Mouse (Mus musculus) limb, embryonic 12.5 days (tissue): ENCODE measurements around the gene Txn1. TPM values are rescaled to one million over a fixed set of nuclear protein-coding genes. Genes with fewer than 3 reads are reported as not detected.

Source experiments
- ATAC-seq: fragments of 200-750 bp; cut with Nextera tagmentation; 2 replicates; pipeline ENCODE4 v1.8.0; 2017; ENCODE audit warnings: low read depth, moderate TSS enrichment; ENCODE audit not compliant: insufficient number of reproducible peaks, insufficient read depth, low FRiP score, low TSS enrichment
- H3K27ac ChIP-seq: fragments of 300-500 bp; sonication (generic); 2 replicates; pipeline ENCODE4 v1.5.1; 2016; ENCODE audit warnings: mild to moderate bottlenecking, moderate library complexity
- H3K27me3 ChIP-seq: fragments of 300-500 bp; sonication (generic); 2 replicates; pipeline ENCODE4 v1.6.1; 2016; ENCODE audit warnings: mild to moderate bottlenecking, moderate library complexity
- H3K36me3 ChIP-seq: fragments of 300-500 bp; sonication (generic); 2 replicates; pipeline ENCODE4 v1.6.1; 2016; ENCODE audit warnings: mild to moderate bottlenecking, moderate library complexity
- H3K4me1 ChIP-seq: fragments of 300-500 bp; sonication (generic); replicated peaks from 2 replicates; pipeline ENCODE4 v1.6.1; 2016
- H3K4me2 ChIP-seq: fragments of 300-500 bp; sonication (generic); 2 replicates; pipeline ENCODE4 v1.6.1; 2016; ENCODE audit warnings: mild to moderate bottlenecking, moderate library complexity
- H3K4me3 ChIP-seq: fragments of 300-500 bp; sonication (generic); replicated peaks from 2 replicates; pipeline ENCODE4 v1.5.1; 2016; ENCODE audit warnings: mild to moderate bottlenecking
- H3K9ac ChIP-seq: fragments of 300-500 bp; sonication (generic); replicated peaks from 2 replicates; pipeline ENCODE4 v1.6.1; 2016; ENCODE audit warnings: mild to moderate bottlenecking, moderate library complexity
- H3K9me3 ChIP-seq: fragments of 300-500 bp; sonication (generic); 2 replicates; pipeline ENCODE4 v1.6.1; 2016; ENCODE audit warnings: mild to moderate bottlenecking, moderate library complexity
- WGBS: fragments of 180-500 bp; shearing (Covaris S2); methylation state at CpG from one replicate; pipeline ENCODE4 v1.1.7; 2016; 5-methylcytosine and 5-hydroxymethylcytosine counted together
- polyA plus RNA-seq: library from polyadenylated mRNA; unstranded; fragments of >200 nt; fragmentation: Nextera tagmentation; extraction: Ambion mirVana; gene quantifications from 2 replicates; pipeline ENCODE4 v1.2.1, GENCODE M21; 2016

Gene Txn1
- polyA plus RNA-seq, 1 experiment from 2014 or later: 450 TPM

DNA sequence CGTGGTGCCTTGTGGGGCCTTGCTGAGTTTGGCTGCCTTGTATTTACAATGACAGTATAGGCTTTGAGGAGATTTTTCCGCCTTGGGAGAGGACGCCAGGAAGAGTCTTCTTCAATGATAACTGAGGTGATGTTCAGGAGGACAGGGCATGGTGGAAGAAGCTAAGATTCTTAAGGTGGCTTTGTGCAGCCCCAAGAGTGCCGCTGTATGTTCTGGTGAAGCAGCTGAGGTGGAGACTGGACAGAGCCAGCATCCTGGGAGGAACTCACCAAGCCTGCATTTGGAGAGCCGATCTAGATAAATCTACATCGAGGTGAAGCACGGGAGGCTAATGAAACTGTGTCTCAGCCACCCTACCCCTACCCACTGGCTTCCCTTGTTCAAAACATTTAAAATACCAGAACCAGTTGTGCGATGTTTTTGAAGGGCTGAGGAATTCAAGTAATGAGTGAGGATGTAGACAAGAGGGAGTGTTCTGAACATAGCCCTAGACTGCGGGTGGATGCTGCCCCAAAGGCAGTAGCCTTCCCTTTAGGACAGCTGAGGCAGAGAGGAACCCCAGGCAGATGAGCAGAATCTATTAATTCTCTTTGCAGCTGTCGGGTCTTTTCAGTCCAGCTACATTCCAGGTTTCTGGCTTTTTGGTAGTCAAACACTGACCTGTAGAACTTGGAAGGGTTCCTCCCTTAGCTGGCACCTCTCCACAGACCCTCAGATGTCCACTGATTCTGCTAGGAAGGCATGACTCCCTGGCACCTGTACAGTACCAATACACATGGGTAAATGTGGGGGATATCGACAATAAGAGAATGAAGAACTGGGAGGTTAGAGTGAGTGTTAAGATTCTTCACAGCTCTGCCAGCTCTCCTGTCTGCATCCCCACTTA is 1.2 kb upstream of the Txn1 start:
- Histone ChIP-seq H3K4me3 (peak overlapping the region; percentile 77), H3K9me3 (no peaks in the 10 kb centered on the region), H3K9ac (peak overlapping the region; percentile 56; the same call in 1 of the 2 replicates), H3K27ac (peak overlapping the region; percentile 93; the same call in 1 of the 2 replicates), H3K36me3 (peaks cover 2% of the 10 kb centered on the region; the same call in 1 of the 2 replicates), H3K4me2 (peak overlapping the region; percentile 76), H3K27me3 (no peaks in the 10 kb centered on the region), H3K4me1 (peaks cover 36% of the 10 kb centered on the region)
- WGBS: 41% methylated on average over 11 of the region's 11 CpGs
- no peak for ATAC-seq

DNA sequence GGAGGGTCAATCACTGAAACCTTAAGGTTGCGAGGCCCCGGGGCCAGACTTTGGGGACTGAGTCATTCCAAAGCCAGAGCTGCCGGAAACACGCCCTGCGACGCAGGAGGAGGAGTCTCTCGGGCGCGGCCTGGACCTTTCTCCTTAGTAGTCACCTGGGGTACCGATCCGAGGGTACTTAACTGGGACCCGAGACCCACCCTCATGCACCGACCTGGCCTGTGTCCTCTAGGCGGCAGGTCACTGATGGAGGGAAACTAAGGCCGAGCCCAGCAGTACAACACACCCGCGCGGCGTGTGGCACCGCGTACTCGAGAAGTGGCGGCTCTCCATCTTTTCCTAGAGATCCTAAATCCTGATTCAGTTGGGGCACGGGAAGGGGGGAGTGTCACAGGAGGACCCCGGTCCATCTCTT is 660 bp downstream of the Txn1 start:
- no peaks in the 10 kb centered on the region for H3K27me3 ChIP-seq
- peaks cover 8% of the 10 kb centered on the region for H3K9me3 ChIP-seq
- peak overlapping the region; percentile 76 for H3K4me2 ChIP-seq
- H3K27ac ChIP-seq: peak overlapping the region; percentile 93
- peak overlapping the region; percentile 87 for H3K9ac ChIP-seq
- H3K4me3 ChIP-seq: peak overlapping the region; percentile 77
- 1% methylated on average over 25 of the region's 25 CpGs for WGBS
- peaks cover 36% of the 10 kb centered on the region for H3K4me1 ChIP-seq
- ATAC-seq: peak; percentile 27; the same call in 1 of the 2 replicates
- peaks cover 21% of the 10 kb centered on the region for H3K36me3 ChIP-seq

DNA sequence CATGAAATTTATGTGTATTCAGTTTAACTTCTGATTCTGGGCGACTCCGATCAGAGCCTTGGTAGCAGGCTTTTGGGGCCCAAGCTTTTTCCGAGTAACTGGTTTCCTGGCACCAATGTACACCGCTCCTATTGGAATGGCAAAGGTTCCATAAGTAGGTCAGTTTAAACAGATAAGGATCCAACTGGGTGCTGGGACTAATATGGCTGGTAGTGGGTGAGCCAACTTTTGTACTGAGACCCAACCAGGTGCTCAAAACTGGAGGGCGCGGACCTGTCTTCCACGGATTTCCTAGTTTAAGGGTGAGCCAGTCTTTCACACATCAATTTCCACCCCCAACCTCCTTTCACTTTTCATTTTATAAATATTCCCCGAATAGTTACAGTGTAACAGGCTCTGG is 1.2 kb downstream of the Txn1 start:
- H3K36me3 ChIP-seq: peaks cover 27% of the 10 kb centered on the region
- H3K27me3 ChIP-seq: no peaks in the 10 kb centered on the region
- no peak for ATAC-seq
- H3K4me1 ChIP-seq: peaks cover 36% of the 10 kb centered on the region
- peak overlapping the region; percentile 76 for H3K4me2 ChIP-seq
- H3K9ac ChIP-seq: peak overlapping the region; percentile 40; the same call in 1 of the 2 replicates
- H3K9me3 ChIP-seq: peaks cover 8% of the 10 kb centered on the region
- 77% methylated on average over 8 of the region's 8 CpGs for WGBS
- H3K27ac ChIP-seq: no peak overlapping the region; the same call in 1 of the 2 replicates
- H3K4me3 ChIP-seq: peak overlapping the region; percentile 77

DNA sequence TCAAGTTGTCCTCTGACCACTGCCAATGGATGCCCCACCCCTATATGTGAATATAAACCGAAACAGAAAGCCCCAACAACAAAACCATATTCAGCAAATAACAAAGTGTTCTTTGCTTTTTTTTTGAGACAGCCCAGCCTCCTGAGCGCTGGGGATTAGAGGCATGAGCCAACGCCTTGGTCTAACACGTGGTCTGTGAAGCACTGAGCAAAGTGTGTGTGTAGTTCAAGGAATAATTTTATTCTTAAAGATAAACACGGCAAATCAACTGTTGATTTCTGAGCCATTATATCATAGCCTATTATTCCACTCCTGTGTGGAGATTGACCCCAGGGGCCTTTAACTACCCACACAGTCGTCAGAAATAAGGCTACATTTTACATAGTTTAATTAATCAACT is 1.6 kb downstream of the Txn1 start:
- H3K36me3 ChIP-seq: peaks cover 31% of the 10 kb centered on the region
- H3K4me3 ChIP-seq: peak overlapping the region; percentile 77
- no peak overlapping the region for H3K27ac ChIP-seq
- no peak overlapping the region for H3K9ac ChIP-seq
- peaks cover 8% of the 10 kb centered on the region for H3K9me3 ChIP-seq
- 82% methylated on average over 6 of the region's 6 CpGs for WGBS
- no peaks in the 10 kb centered on the region for H3K27me3 ChIP-seq
- no peak for ATAC-seq
- H3K4me1 ChIP-seq: peaks cover 36% of the 10 kb centered on the region
- peak overlapping the region; percentile 76 for H3K4me2 ChIP-seq

DNA sequence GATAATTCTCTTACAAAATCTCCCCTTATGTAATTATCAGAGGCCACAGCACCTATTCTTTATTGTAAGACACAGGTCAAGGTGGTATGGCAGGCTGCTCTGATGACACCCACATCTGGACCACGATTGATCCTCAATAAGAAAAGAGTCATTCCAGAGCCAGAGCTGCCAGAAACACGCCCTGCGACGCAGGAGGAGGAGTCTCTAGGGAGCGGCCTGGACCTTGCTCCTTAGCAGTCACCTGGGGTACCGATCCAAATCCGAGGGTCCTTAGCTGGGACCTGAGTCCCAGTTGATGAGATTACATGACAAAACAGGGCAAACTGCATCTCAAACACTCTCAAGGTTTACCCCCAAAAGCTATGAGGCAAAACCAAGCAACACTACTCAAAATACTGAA is 2.4 kb downstream of the Txn1 start:
- H3K9ac ChIP-seq: no peak overlapping the region
- H3K4me2 ChIP-seq: no peak overlapping the region
- H3K4me3 ChIP-seq: no peak overlapping the region
- no peaks in the 10 kb centered on the region for H3K27me3 ChIP-seq
- 95% methylated on average over 7 of the region's 7 CpGs for WGBS
- no peak for ATAC-seq
- peaks cover 8% of the 10 kb centered on the region for H3K9me3 ChIP-seq
- H3K4me1 ChIP-seq: peaks cover 36% of the 10 kb centered on the region
- peaks cover 37% of the 10 kb centered on the region for H3K36me3 ChIP-seq
- H3K27ac ChIP-seq: no peak overlapping the region

DNA sequence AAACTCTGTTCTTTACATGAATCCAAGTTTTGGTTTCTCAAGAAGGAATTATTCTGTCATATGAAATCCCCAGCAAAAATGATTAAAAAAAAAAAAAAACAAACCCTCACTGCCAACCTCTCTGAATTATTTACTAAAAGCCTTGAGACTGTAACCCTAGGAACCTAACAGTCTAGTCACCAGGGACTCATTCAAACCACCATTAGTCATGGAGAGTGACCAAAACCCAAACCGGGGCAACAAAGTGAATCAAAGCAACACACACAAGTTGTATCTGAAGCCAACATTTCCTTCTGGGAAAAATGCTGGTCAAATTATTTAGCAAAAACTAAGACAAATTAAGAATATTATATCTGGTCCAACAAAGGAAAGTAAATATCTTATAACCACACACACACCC is 3.3 kb downstream of the Txn1 start:
- Histone ChIP-seq H3K36me3 (peaks cover 46% of the 10 kb centered on the region), H3K9ac (no peak overlapping the region), H3K9me3 (peaks cover 8% of the 10 kb centered on the region), H3K4me1 (peaks cover 31% of the 10 kb centered on the region), H3K27me3 (no peaks in the 10 kb centered on the region), H3K27ac (no peak overlapping the region), H3K4me2 (no peak overlapping the region), H3K4me3 (no peak overlapping the region)
- WGBS: 84% methylated on average over 1 of the region's 1 CpGs
- no peak for ATAC-seq

DNA sequence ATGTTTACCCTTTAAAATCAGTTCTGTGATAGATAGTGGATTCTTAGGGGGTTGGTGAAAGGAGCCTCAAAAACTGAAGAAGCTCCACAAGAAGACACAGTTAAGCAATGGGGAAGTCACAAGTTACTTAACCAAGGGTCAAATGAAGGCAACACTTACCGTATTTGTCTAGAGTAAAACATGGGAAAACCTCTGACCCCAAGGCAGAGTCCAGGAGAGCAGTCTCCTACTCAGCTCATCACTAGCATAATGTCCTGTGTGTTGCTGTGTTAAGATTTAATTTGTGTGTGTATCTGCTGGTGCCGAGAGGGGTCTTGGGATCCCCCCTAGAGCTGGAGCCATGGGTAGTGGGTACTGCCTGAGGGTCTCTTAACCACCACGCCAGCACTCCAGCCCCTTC is 3.8 kb downstream of the Txn1 start:
- Histone ChIP-seq H3K4me3 (no peak overlapping the region), H3K9me3 (peaks cover 8% of the 10 kb centered on the region), H3K36me3 (peaks cover 51% of the 10 kb centered on the region), H3K9ac (no peak overlapping the region), H3K4me2 (no peak overlapping the region), H3K27ac (no peak overlapping the region), H3K4me1 (peaks cover 26% of the 10 kb centered on the region), H3K27me3 (no peaks in the 10 kb centered on the region)
- no peak for ATAC-seq
- 91% methylated on average over 3 of the region's 3 CpGs for WGBS

DNA sequence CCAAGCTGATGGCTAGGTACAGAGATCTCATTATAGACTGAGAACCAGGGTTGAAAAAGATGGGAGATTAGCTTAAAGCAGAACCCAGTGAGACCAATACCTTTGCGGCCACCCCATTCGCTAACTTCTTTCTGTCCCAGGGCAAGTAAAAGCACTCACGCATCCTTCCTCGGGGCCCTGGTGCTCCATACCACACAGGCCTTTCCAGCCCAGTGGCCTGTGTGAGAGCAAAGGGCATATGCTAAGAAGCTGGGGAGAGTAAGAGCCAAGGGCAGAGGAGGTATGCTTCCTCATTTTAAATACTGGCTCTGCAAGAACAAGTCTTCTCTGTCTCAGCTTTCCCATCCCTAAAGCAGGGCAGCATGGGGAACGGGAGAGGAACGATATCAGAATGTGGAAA is 6.3 kb downstream of the Txn1 start:
- peaks cover 75% of the 10 kb centered on the region for H3K36me3 ChIP-seq
- H3K9me3 ChIP-seq: peaks cover 8% of the 10 kb centered on the region
- no peak overlapping the region for H3K9ac ChIP-seq
- WGBS: 98% methylated on average over 6 of the region's 6 CpGs
- no peak overlapping the region for H3K4me3 ChIP-seq
- peaks cover 12% of the 10 kb centered on the region for H3K4me1 ChIP-seq
- H3K4me2 ChIP-seq: no peak overlapping the region
- no peak overlapping the region for H3K27ac ChIP-seq
- H3K27me3 ChIP-seq: no peaks in the 10 kb centered on the region
- no peak for ATAC-seq

DNA sequence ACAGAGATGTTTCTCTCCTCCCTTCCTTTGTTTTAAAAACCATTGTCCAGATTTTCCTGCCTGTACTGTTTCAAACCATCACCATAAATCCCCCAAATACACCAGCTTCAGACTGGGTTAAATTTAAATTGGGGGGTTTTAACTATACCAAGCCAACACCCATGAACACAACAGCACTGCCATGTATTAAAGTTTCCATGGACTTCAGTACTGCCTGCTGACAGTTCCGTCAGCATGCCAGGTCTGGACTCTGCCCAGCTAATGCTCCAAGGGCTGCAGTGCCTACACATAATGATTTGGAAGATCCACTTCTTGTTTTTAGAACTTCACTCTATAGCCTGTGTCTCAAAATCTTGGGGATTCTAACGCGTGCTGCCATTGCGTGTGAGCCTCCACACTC is 8.7 kb downstream of the Txn1 start:
- no peaks in the 10 kb centered on the region for H3K27me3 ChIP-seq
- 93% methylated on average over 4 of the region's 4 CpGs for WGBS
- H3K9ac ChIP-seq: no peak overlapping the region
- no peak overlapping the region for H3K4me2 ChIP-seq
- peaks cover 8% of the 10 kb centered on the region for H3K9me3 ChIP-seq
- no peaks in the 10 kb centered on the region for H3K4me1 ChIP-seq
- H3K4me3 ChIP-seq: no peak overlapping the region
- no peak for ATAC-seq
- no peak overlapping the region for H3K27ac ChIP-seq
- peaks cover 97% of the 10 kb centered on the region for H3K36me3 ChIP-seq

DNA sequence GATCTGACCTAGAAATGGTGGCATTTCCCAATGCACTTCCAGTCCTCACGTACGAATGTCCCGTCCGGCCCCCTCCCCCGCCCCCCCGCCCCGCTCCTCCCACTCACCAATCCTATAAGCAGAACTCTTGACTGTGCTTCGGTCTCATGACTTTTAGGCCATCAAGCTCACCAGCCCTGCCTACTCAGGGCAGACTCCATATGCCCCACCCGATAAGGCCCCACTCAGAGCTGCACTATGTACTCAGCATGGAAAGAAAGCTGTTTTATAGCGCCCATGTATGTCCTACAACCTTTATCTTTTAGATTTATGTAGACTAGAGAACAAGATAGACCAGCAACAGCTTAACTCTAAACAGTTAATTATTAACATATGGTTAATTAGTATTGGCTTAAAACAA is 9.2 kb downstream of the Txn1 start:
- no peaks in the 10 kb centered on the region for H3K4me1 ChIP-seq
- peaks cover 97% of the 10 kb centered on the region for H3K36me3 ChIP-seq
- no peak overlapping the region for H3K4me3 ChIP-seq
- no peak overlapping the region for H3K27ac ChIP-seq
- 79% methylated on average over 10 of the region's 10 CpGs for WGBS
- no peak for ATAC-seq
- no peaks in the 10 kb centered on the region for H3K27me3 ChIP-seq
- no peak overlapping the region for H3K9ac ChIP-seq
- no peak overlapping the region for H3K4me2 ChIP-seq
- H3K9me3 ChIP-seq: peaks cover 8% of the 10 kb centered on the region

DNA sequence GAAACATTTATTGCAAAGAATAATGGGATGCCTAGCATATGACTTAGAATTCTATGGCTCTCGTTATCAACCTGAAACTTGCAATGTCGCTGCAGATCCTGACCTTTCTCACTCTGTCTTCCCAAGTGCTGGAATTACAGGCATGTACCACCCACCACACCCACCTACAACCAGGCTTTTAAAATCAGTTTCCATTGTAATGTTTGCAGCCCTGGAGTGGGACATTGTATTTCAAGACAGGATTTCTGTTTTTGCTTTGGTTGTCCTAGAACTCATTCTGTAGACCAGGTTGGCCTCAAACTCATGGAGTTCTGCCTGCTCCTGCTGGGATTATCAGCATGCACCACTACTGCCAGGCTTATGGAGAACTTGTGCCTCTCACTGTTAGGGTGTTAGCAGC is 13.3 kb downstream of the Txn1 start:
- H3K4me2 ChIP-seq: no peak overlapping the region
- no peaks in the 10 kb centered on the region for H3K9me3 ChIP-seq
- 89% methylated on average over 2 of the region's 2 CpGs for WGBS
- no peaks in the 10 kb centered on the region for H3K27me3 ChIP-seq
- no peaks in the 10 kb centered on the region for H3K4me1 ChIP-seq
- no peak overlapping the region for H3K27ac ChIP-seq
- no peak for ATAC-seq
- H3K4me3 ChIP-seq: no peak overlapping the region
- H3K36me3 ChIP-seq: peaks cover 60% of the 10 kb centered on the region
- H3K9ac ChIP-seq: no peak overlapping the region
